Mouse (Mus musculus) neural tube, embryonic 14.5 days (tissue): ENCODE data around the gene Slc24a3. TPM values are rescaled to one million over a fixed set of nuclear protein-coding genes. Genes with fewer than 3 reads are reported as not detected.
A peak's percentile ranks its signal among the peaks of the same experiment; 100 is the strongest.

Source experiments
- ATAC-seq: fragments of 200-750 bp; cut with Nextera tagmentation; 2 replicates; pipeline ENCODE4 v1.8.0; 2017; ENCODE audit warnings: low read depth, mild to moderate bottlenecking, moderate TSS enrichment, moderate library complexity
- H3K27ac ChIP-seq: fragments of 300-500 bp; sonication (generic); 2 replicates; pipeline ENCODE4 v1.5.1; 2014; ENCODE audit warnings: low read depth, mild to moderate bottlenecking, control low read depth, low read length, moderate library complexity, mixed read lengths
- H3K27me3 ChIP-seq: fragments of 300-500 bp; sonication (generic); 2 replicates; pipeline ENCODE4 v1.6.1; 2014; ENCODE audit warnings: low read length; ENCODE audit not compliant: control insufficient read depth, insufficient read depth
- H3K36me3 ChIP-seq: fragments of 300-500 bp; sonication (generic); 2 replicates; pipeline ENCODE4 v1.6.1; 2014; ENCODE audit warnings: low read length, mixed read lengths; ENCODE audit not compliant: control insufficient read depth, insufficient read depth
- H3K4me1 ChIP-seq: fragments of 300-500 bp; sonication (generic); 2 replicates; pipeline ENCODE4 v1.6.1; 2014; ENCODE audit warnings: low read length; ENCODE audit not compliant: control insufficient read depth, insufficient read depth
- H3K4me2 ChIP-seq: fragments of 300-500 bp; sonication (generic); 2 replicates; pipeline ENCODE4 v1.6.1; 2014; ENCODE audit warnings: mild to moderate bottlenecking, low read depth, low read length, control low read depth
- H3K4me3 ChIP-seq: fragments of 300-500 bp; sonication (generic); 2 replicates; pipeline ENCODE4 v1.5.1; 2014; ENCODE audit warnings: low read depth, low read length, control low read depth, mixed read lengths
- H3K9ac ChIP-seq: fragments of 300-500 bp; sonication (generic); replicated peaks from 2 replicates; pipeline ENCODE4 v1.6.1; 2014; ENCODE audit warnings: low read depth, mild to moderate bottlenecking, control low read depth, low read length, mixed read lengths
- H3K9me3 ChIP-seq: fragments of 300-500 bp; sonication (generic); 2 replicates; pipeline ENCODE4 v1.6.1; 2016; ENCODE audit warnings: low read length; ENCODE audit not compliant: control insufficient read depth
- WGBS: fragments of 180-500 bp; shearing (Covaris S2); extraction: QIAGEN DNeasy Blood & Tissue Kit; methylation state at CpG from one replicate; pipeline ENCODE4 v1.1.7; 2014; 5-methylcytosine and 5-hydroxymethylcytosine counted together
- polyA plus RNA-seq: library from polyadenylated mRNA; unstranded; fragments of >200 nt; fragmentation: Nextera tagmentation; extraction: Ambion mirVana; gene quantifications from 2 replicates; pipeline ENCODE4 v1.2.1, GENCODE M21; 2014

The Slc24a3 gene
- polyA plus RNA-seq, 1 experiment from 2014 or later, result 31.2 TPM

DNA sequence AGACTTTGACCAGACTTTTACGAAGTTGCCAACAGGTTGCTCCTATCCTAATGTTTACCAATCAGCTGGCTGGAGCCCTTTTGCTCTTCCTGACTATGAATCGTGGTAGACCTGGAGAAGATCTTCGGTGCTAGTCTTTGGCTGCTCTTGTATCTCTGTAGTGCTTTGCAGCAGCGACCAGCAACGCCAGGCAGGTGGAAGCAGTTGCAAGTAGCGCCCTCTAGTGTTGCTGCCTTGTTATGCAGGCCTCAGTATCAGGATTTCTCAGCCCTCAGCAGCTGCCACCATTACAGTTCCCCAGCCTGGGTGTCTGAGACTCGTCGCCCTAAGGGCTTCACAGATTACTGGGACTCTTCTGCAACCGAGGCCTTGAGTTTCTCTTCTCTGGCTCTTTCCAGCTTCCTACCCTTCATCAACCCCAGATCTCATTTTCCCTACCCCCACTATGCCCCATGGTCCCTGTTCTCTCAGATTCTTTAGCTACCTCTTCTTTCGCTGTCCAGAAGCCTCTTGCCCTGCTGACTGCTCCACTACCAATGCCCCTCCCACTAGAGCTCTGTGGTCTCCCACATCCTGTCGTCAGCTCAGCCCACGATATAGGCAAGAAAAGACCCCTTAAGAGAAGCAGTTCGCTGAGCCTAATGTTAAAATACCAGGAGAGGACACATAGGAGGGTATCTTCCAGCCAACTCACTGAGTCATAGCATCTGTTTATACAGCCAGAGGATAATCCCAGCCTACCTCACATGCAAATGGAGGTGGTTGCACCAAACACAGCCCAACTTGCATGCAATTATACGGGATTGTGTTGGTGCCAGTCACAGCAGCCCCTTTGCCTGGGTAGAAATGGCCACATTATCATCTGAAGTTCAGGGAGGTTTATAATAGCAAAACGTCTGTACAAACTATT lies 443.5 kb downstream of the Slc24a3 start:
- Histone ChIP-seq H3K9ac (no peak overlapping the region), H3K4me2 (no peak overlapping the region), H3K4me3 (no peak overlapping the region), H3K4me1 (no peaks in the 10 kb centered on the region), H3K36me3 (no peaks in the 10 kb centered on the region), H3K9me3 (no peaks in the 10 kb centered on the region), H3K27ac (no peak overlapping the region), H3K27me3 (no peaks in the 10 kb centered on the region)
- WGBS, result 48% methylated on average over 15 of the region's 15 CpGs
- no peak for ATAC-seq

DNA sequence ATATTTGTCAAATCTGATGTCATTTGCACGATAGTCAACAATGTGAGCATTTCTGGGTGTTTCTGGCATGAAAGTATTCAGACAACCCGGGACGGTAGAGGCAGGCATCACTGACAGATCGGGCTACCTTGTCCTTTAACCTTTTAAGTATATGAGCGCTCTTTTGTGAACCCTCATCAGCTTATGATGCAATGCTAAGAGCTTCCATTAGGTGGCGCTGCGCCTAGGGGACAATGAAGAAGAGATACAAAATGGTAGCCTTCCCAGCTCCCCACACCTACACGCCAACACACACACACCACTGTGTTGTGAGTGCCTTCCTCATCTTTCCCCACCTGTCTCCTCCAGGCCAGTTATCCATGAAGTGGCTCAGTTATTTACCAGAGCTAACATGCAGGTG lies 445.4 kb downstream of the Slc24a3 start:
- H3K9me3 ChIP-seq, result no peaks in the 10 kb centered on the region
- no peak for ATAC-seq
- H3K9ac ChIP-seq, result no peak overlapping the region
- no peak overlapping the region for H3K4me2 ChIP-seq
- H3K4me1 ChIP-seq, result no peaks in the 10 kb centered on the region
- H3K27ac ChIP-seq, result no peak overlapping the region
- no peaks in the 10 kb centered on the region for H3K36me3 ChIP-seq
- no peak overlapping the region for H3K4me3 ChIP-seq
- no peaks in the 10 kb centered on the region for H3K27me3 ChIP-seq
- WGBS, result 65% methylated on average over 8 of the region's 8 CpGs

DNA sequence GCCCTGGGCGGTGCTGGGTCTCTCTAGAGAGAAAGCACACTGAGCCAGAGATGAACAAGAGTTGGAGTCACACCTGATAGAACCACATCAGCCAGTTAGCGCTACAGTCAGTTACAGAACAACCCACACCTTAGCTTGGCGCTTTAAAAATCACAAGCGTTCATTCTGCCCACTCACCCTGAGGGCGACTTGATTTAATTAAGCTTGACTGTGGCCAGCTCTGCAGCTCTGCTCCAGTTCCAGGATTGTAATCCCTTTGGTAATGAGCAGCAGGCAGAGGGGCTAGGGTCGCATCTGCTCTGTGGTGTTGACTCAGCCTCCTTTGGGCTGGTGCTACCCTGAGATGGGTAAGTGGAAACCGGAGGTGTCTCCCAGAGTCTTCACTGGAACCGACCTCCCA lies 446.2 kb downstream of the Slc24a3 start:
- WGBS, result 82% methylated on average over 8 of the region's 8 CpGs
- Histone ChIP-seq H3K9me3 (no peaks in the 10 kb centered on the region), H3K27ac (no peak overlapping the region), H3K27me3 (no peaks in the 10 kb centered on the region), H3K4me3 (no peak overlapping the region), H3K4me2 (no peak overlapping the region), H3K4me1 (no peaks in the 10 kb centered on the region), H3K36me3 (no peaks in the 10 kb centered on the region), H3K9ac (no peak overlapping the region)
- ATAC-seq, result peak; percentile 47; the same call in 1 of the 2 replicates

DNA sequence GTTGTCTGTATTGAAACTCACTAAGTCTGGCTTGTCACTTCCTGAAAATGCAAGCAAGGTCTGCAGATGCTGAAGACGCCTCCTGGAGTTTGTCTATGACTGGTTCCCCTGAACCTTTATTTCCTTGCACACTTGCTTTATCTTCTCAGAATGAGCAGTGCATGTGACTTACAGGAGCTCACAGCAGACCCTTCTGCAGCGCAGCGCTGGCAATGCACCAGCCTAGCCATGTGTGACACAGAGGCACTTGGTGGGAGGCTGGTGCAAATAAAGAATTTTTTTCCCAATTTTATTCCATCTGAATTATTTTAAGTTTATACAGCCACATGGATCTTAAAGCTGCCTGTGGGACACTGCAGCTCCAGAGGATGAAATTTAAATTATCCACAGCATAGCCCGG lies 452.1 kb downstream of the Slc24a3 start:
- Histone ChIP-seq H3K27ac (no peak overlapping the region), H3K9ac (no peak overlapping the region), H3K4me2 (no peak overlapping the region), H3K27me3 (no peaks in the 10 kb centered on the region), H3K4me3 (no peak overlapping the region), H3K4me1 (no peaks in the 10 kb centered on the region), H3K36me3 (no peaks in the 10 kb centered on the region), H3K9me3 (no peaks in the 10 kb centered on the region)
- peak; percentile 50; the same call in 1 of the 2 replicates for ATAC-seq
- WGBS, result 65% methylated on average over 4 of the region's 4 CpGs

DNA sequence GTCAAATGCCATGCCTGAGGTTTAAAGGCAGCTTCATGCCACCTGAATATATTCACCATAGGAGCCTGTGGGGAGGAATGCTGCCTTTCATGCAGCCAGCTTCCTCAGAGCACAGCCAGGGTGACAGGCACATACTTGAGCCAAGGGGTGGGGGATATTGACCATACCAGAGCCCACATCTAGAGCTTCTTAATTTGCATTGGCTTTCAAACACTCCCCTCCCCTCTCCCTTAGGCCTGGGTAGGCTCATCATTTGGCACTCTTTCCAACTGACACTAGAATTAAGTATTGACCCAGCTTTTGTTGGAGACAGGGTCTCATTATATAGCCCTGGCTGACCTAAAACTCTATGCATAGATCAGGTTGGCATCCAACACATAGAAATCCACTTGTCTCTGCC lies 453.2 kb downstream of the Slc24a3 start:
- Histone ChIP-seq H3K27ac (no peak overlapping the region), H3K4me3 (no peak overlapping the region), H3K4me1 (no peaks in the 10 kb centered on the region), H3K27me3 (no peaks in the 10 kb centered on the region), H3K9me3 (no peaks in the 10 kb centered on the region), H3K4me2 (no peak overlapping the region), H3K9ac (no peak overlapping the region), H3K36me3 (no peaks in the 10 kb centered on the region)
- peak; percentile 67; the same call in 1 of the 2 replicates for ATAC-seq

DNA sequence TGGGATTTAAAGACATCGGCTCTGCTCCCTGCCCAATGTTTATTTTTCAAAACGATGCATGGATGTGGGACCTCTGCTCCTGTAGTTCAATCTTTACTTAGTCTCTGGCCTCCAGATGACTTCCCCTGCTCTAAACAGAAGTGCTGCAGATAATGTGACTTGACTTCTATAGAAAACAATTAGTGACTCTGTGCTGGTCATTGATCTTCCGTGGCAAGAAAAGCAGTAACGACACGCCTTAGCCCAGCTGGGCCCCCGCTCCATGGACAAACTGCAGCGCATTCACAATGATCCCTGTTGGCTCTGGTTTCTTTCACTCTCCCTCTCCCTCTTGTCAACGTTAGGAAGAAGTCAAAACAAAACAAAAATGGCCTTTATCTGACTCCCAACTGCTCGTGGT lies 453.6 kb downstream of the Slc24a3 start:
- WGBS, result 8% methylated on average over 9 of the region's 9 CpGs
- no peak overlapping the region for H3K9ac ChIP-seq
- no peaks in the 10 kb centered on the region for H3K36me3 ChIP-seq

DNA sequence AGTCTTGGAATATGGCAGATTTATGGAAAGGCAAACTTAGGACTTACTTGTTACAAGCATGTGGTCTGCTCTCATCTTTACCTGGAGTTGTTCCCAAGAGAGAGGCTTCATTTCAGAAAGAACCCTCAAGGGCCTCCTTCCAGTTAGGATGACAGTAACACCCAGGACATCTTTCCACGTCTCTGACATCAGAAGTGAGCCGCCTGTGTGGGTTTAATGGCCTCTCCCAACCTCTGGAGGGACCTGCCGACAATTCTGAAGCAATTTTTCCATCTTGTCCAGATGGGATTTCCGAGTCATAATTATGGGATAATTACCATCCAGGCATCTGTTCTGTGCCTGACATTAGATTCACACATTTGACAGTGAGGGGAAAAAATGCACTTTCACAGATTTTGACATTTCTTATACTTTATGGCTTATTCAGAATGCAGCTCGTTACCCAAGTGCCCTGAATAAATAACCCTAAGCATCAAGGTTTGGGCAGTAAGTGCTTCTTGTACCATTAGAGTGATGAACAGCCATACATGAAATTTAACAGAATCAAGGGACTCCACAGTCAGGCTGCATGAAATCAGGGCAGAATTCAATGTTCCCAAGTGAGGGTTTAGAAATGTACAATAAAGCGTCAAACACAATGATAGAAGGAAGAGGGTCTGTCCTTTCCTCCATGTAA lies 463.7 kb downstream of the Slc24a3 start:
- H3K36me3 ChIP-seq, result no peaks in the 10 kb centered on the region
- WGBS, result 35% methylated on average over 6 of the region's 6 CpGs
- no peak overlapping the region for H3K4me2 ChIP-seq
- no peaks in the 10 kb centered on the region for H3K9me3 ChIP-seq
- peak overlapping the region; percentile 57 for H3K27ac ChIP-seq
- ATAC-seq, result peak; percentile 75
- H3K9ac ChIP-seq, result no peak overlapping the region
- H3K4me3 ChIP-seq, result no peak overlapping the region
- H3K27me3 ChIP-seq, result no peaks in the 10 kb centered on the region
- peaks cover 3% of the 10 kb centered on the region; the same call in 1 of the 2 replicates for H3K4me1 ChIP-seq

More for the DNA sequence above, 453.6 kb downstream of the Slc24a3 start:
- no peak overlapping the region for H3K4me2 ChIP-seq
- peak; percentile 47; the same call in 1 of the 2 replicates for ATAC-seq
- H3K9me3 ChIP-seq, result no peaks in the 10 kb centered on the region
- no peaks in the 10 kb centered on the region for H3K27me3 ChIP-seq
- no peak overlapping the region for H3K4me3 ChIP-seq
- no peak overlapping the region for H3K27ac ChIP-seq
- H3K4me1 ChIP-seq, result no peaks in the 10 kb centered on the region

DNA sequence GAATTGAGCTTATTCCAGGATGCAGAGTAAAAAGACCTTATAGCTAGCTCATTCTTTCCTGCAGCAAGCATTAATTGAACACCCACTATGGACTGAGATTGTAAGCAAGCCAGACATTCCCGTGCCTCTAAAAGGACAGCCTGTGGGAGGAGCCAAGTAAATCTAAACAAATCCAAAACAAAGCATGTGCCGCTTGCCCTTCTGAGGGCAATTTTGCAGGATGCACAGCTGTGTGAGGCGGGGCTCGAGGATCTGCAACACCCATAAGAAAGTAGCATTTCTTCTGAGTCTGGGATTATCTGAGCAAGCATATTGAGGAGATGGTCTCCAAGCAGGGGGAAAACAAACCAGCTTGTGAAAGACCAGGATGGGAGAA lies 464.2 kb downstream of the Slc24a3 start:
- Histone ChIP-seq H3K27ac (peak overlapping the region; percentile 1; the same call in 1 of the 2 replicates), H3K4me2 (no peak overlapping the region)

DNA sequence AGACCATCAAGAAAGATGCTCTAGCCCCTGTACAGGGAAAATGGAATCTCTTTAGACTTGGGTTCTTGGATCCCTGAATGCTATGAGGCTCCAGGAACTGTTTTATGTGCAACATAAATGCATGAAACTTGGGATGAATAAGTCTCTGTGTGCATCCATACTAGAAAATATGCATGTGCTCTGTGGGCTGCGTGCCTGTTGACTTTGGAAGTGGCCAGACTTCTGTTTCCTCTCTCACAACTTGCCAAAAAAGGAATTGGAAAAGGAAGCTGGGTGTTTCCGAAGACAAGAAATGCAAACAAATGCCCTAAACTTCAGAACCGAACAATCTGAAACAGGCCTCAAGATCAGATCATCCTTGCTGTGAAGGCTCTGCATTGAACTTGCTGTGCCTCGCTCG lies 466.3 kb downstream of the Slc24a3 start:
- Histone ChIP-seq H3K9me3 (no peaks in the 10 kb centered on the region), H3K4me1 (peaks cover 3% of the 10 kb centered on the region; the same call in 1 of the 2 replicates), H3K4me3 (no peak overlapping the region), H3K27me3 (no peaks in the 10 kb centered on the region), H3K4me2 (no peak overlapping the region), H3K27ac (no peak overlapping the region), H3K36me3 (no peaks in the 10 kb centered on the region), H3K9ac (no peak overlapping the region)
- 79% methylated on average over 5 of the region's 5 CpGs for WGBS
- no peak for ATAC-seq

More for the DNA sequence above, 464.2 kb downstream of the Slc24a3 start:
- no peaks in the 10 kb centered on the region for H3K36me3 ChIP-seq
- peak; percentile 61 for ATAC-seq
- H3K9ac ChIP-seq, result no peak overlapping the region
- no peaks in the 10 kb centered on the region for H3K9me3 ChIP-seq
- no peak overlapping the region for H3K4me3 ChIP-seq
- 31% methylated on average over 4 of the region's 4 CpGs for WGBS
- no peaks in the 10 kb centered on the region for H3K27me3 ChIP-seq
- peaks cover 3% of the 10 kb centered on the region; the same call in 1 of the 2 replicates for H3K4me1 ChIP-seq
